Mouse (Mus musculus) liver, adult 10 weeks (tissue): ENCODE data around the gene 1700019D03Rik. TPM values are rescaled to one million over a fixed set of nuclear protein-coding genes. Genes with fewer than 3 reads are reported as not detected.

Experiments used
- polyA plus RNA-seq: library from polyadenylated mRNA; stranded (reverse); fragments of 350-450 nt; fragmentation: Illumina TruSeq; extraction: RNeasy Lipid Tissue Mini Kit (QIAGEN cat#74804); gene quantifications from one replicate; pipeline ENCODE4 v1.2.3, GENCODE M21; 2014; ENCODE audit warnings: low read depth, low replicate concordance

Gene 1700019D03Rik
- polyA plus RNA-seq: not detected

DNA sequence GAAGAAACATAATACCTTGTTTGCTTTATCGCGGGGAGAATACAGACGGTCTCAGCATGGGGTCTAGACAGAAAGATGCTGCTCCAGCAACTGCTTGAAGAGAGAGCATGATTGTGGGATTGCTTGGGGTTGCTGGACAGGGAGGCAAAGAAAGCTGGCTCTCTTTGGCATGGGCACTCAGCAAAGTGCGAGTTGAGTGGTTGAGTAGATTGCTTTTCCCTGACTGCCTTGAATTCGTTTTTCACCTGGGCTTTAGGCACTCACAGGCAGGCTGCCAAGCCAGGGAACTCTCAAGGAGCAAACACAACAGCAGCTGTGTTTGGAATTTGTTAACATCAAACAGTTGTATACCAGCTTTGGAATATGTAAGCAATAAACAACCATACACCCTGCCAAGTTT lies at the start of gene 1700019D03Rik:
1700019D03Rik (minus strand) TSS at position 101 of the 400 bp plus-strand sequence.

DNA sequence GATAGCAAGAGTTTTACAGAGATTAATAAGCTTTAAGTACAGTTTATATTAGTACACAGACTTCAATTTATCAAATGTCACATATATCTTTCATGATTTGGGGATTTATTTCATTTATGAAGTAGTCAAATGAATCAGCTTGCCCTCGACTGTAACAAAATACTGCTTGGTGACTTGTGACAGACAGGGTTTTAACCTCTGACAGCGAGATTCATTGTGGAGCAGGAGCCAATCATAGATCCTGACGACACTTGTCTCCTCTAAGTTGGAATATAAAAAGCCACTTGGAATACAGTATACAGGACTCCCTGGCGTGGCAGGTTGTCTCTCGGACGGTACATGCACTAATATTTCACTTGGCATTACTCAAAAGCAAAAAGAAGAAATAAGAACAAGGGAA lies 41.4 kb upstream of the 1700019D03Rik start, which contains the start of gene Mstn:
Mstn (plus strand) TSS at position 301 of the 400 bp plus-strand sequence.

Other genes starting within 250 kb of the 1700019D03Rik start
- gene Inpp1, start 202.5 kb downstream of the 1700019D03Rik start, polyA plus RNA-seq: 9.4 TPM
- gene Hibch, start 175.2 kb downstream of the 1700019D03Rik start, polyA plus RNA-seq: 254 TPM
- gene Mstn, start 41.5 kb upstream of the 1700019D03Rik start, polyA plus RNA-seq: not detected
- gene 1700019A02Rik, start 167.5 kb upstream of the 1700019D03Rik start, polyA plus RNA-seq: not detected